In the genomic region with DNA sequence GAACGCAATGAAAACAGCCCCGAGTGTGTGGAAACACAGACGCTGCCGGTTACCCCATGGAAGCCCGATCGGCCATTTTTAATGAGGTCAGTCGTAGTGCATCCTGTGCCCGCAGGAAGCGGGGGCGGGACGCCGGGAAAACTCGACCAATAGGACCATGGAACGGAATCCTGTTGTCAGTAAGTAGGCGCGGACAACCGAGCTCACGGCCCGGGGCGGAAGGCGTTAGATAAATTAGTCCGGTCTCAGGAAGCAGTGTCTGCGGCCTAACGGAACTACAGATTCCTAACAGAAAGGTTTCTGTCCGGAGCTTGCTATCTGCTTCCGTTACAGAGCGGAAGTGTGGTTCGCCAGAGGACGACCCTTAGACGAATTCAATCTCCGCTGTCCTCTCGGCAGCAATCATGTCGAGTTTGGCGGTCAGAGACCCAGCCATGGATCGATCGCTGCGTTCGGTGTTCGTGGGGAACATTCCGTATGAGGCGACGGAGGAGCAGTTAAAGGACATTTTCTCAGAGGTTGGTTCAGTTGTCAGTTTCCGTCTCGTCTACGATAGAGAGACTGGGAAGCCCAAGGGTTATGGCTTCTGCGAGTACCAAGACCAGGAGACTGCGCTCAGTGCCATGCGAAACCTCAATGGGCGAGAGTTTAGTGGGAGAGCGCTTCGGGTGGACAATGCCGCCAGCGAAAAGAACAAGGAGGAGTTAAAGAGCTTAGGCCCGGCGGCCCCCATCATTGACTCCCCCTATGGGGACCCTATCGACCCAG, we compare ENCODE assay signal across 8 mouse cellular contexts. TPM values are rescaled to one million over a fixed set of nuclear protein-coding genes. Genes with fewer than 3 reads are reported as not detected.
DNase-seq lines count a peak whose midpoint lies in the region; ATAC-seq lines count a peak whose summit lies in the region.

A gene (plus strand): TSS at position 176 of the 768 bp plus-strand sequence.

- ATAC-seq in megakaryocyte progenitor cell, adult 5-6 weeks (replicated peaks; ENCODE audit: poor library complexity): peak; percentile 99

- peak; percentile 100 for DNase-seq in adipocyte (ENCODE audit: low spot score)
- DNase-seq in embryo, embryonic 10 days (ENCODE audit: low spot score): peak; percentile 99
- peak; percentile 98 for DNase-seq in gastrocnemius, postnatal 10 days
- DNase-seq in induced T-regulatory cell, adult 2 months (ENCODE audit: low read depth): peak; percentile 99
- DNase-seq in left cerebral cortex, adult 9 months (ENCODE audit: low spot score in 2 of 2): peak; percentile 99 to 100
- peak; percentile 99 for DNase-seq in right cerebral cortex, postnatal 14 days
- peak; percentile 99 for DNase-seq in urinary bladder, postnatal 36 days (ENCODE audit: low spot score in 2 of 2)

RNA-seq across cellular contexts. Expression of the gene that starts here (rescaled TPM):
- total RNA-seq in gastrocnemius, postnatal 10 days (2021): 10 to 100 TPM; 22.6 to 24.0 TPM
- total RNA-seq in megakaryocyte progenitor cell, adult 5-6 weeks (2015): 19.4 and 20.9 TPM in 2 replicates
- 33.9 and 34.6 TPM in 2 replicates for total RNA-seq in megakaryocyte progenitor cell, adult 5-6 weeks (2017)

Comparison
In these comparisons a context has a peak if more than half of its experiments do, and no peak if none do; other contexts are left out.
1. Peak in every context shown above with its lines: DNase-seq and ATAC-seq.